Mouse (Mus musculus): ENCODE results near the gene Sypl2.

- TF ChIP-seq CTCF (IDR thresholded peaks at IDR 0.05; ENCODE audit: insufficient read depth, low read length) (no peak), POLR2A (IDR thresholded peaks at IDR 0.05; ENCODE audit: borderline replicate concordance, extremely low read depth, low read depth, low read length) (no peak)
Observed at GRCm38 (mm10) chr3:108210771-108211139, 15.7 kb downstream of the Sypl2 start, which contains the start of gene Atxn7l2.
